Mouse (Mus musculus) midbrain, postnatal 0 days (tissue): Measurements from ENCODE around the gene Cds1. TPM values are rescaled to one million over a fixed set of nuclear protein-coding genes. Genes with fewer than 3 reads are reported as not detected.

Experiments
- ATAC-seq: fragments of 200-750 bp; cut with Nextera tagmentation; 2 replicates; pipeline ENCODE4 v1.8.0; 2017; ENCODE audit warnings: moderate number of reproducible peaks, mild to moderate bottlenecking, moderate TSS enrichment, moderate library complexity; ENCODE audit not compliant: low FRiP score
- DNase-seq: peaks from one replicate; pipeline ENCODE4 v3.0.0-alpha.2; 2015; ENCODE audit warnings: low spot score
- H3K27ac ChIP-seq: fragments of 300-500 bp; sonication (generic); 2 replicates; pipeline ENCODE4 v1.5.1; 2014; ENCODE audit warnings: low read depth, mild to moderate bottlenecking, low read length, mixed read lengths
- H3K27me3 ChIP-seq: fragments of 300-500 bp; sonication (generic); 2 replicates; pipeline ENCODE4 v1.6.1; 2014; ENCODE audit warnings: low read length, control low read depth, mixed read lengths; ENCODE audit not compliant: insufficient read depth
- H3K36me3 ChIP-seq: fragments of 300-500 bp; sonication (generic); 2 replicates; pipeline ENCODE4 v1.6.1; 2014; ENCODE audit warnings: low read length, control low read depth, mixed read lengths; ENCODE audit not compliant: insufficient read depth
- H3K4me1 ChIP-seq: fragments of 300-500 bp; sonication (generic); 2 replicates; pipeline ENCODE4 v1.6.1; 2014; ENCODE audit warnings: mild to moderate bottlenecking, control low read depth, antibody characterized with exemption, low read length, mixed read lengths; ENCODE audit not compliant: insufficient read depth
- H3K4me2 ChIP-seq: fragments of 300-500 bp; sonication (generic); 2 replicates; pipeline ENCODE4 v1.6.1; 2014; ENCODE audit warnings: low read depth, mild to moderate bottlenecking, low read length, mixed read lengths; ENCODE audit not compliant: poor library complexity, severe bottlenecking
- H3K4me3 ChIP-seq: fragments of 300-500 bp; sonication (generic); 2 replicates; pipeline ENCODE4 v1.5.1; 2014; ENCODE audit warnings: low read depth, mild to moderate bottlenecking, low read length, moderate library complexity
- H3K9ac ChIP-seq: fragments of 300-500 bp; sonication (generic); replicated peaks from 2 replicates; pipeline ENCODE4 v1.6.1; 2014; ENCODE audit warnings: mild to moderate bottlenecking, low read length, moderate library complexity, mixed read lengths; ENCODE audit not compliant: poor library complexity, severe bottlenecking
- H3K9me3 ChIP-seq: fragments of 300-500 bp; sonication (generic); 2 replicates; pipeline ENCODE4 v1.6.1; 2016; ENCODE audit warnings: low read length, control low read depth
- CTCF ChIP-seq: IDR thresholded peaks from 2 replicates; pipeline ENCODE4 v1.5.1; 2016; ENCODE audit warnings: antibody characterized with exemption, mild to moderate bottlenecking
- WGBS: fragments of 180-500 bp; shearing (Covaris S2); extraction: QIAGEN DNeasy Blood & Tissue Kit; methylation state at CpG from one replicate; pipeline ENCODE4 v1.1.7; 2014; 5-methylcytosine and 5-hydroxymethylcytosine counted together
- polyA plus RNA-seq: library from polyadenylated mRNA; unstranded; fragments of >200 nt; fragmentation: Nextera tagmentation; extraction: Ambion mirVana; gene quantifications from 2 replicates; pipeline ENCODE4 v1.2.1, GENCODE M21; 2015
- total RNA-seq: library from RNA; depleted of rRNA; stranded (reverse); fragments of >200 nt; gene quantifications from 2 replicates; pipeline ENCODE4 v1.2.3, GENCODE M21; 2014

Gene Cds1
- total and polyA plus RNA-seq, 2 experiments from 2014 or later, result 9.2 to 16.2 TPM

GRCm38 (mm10) chr5:101753680-101754079, 11.2 kb upstream of the Cds1 start:
- H3K4me2 ChIP-seq, result no peak overlapping the region
- 83% methylated on average over 1 of the region's 1 CpGs for WGBS
- H3K4me3 ChIP-seq, result no peak overlapping the region
- DNase-seq (no peak), ATAC-seq (no peak)
- no peaks in the 10 kb centered on the region for H3K27me3 ChIP-seq
- no peaks in the 10 kb centered on the region for H3K36me3 ChIP-seq
- H3K4me1 ChIP-seq, result no peaks in the 10 kb centered on the region
- H3K9ac ChIP-seq, result no peak overlapping the region
- H3K9me3 ChIP-seq, result no peaks in the 10 kb centered on the region
- no peak for TF ChIP-seq CTCF
- H3K27ac ChIP-seq, result no peak overlapping the region

- Histone ChIP-seq H3K4me1 (no peaks in the 10 kb centered on the region), H3K36me3 (no peaks in the 10 kb centered on the region), H3K4me2 (no peak overlapping the region), H3K4me3 (no peak overlapping the region), H3K9me3 (no peaks in the 10 kb centered on the region), H3K9ac (no peak overlapping the region), H3K27me3 (no peaks in the 10 kb centered on the region), H3K27ac (no peak overlapping the region)
- no peak for TF ChIP-seq CTCF
- ATAC-seq (no peak), DNase-seq (no peak)
Measured at GRCm38 (mm10) chr5:101757669-101758068, 7.3 kb upstream of the Cds1 start.

GRCm38 (mm10) chr5:101761685-101762084, 3.2 kb upstream of the Cds1 start:
- ATAC-seq (no peak), DNase-seq (no peak)
- Histone ChIP-seq H3K9ac (no peak overlapping the region), H3K36me3 (no peaks in the 10 kb centered on the region), H3K27me3 (peaks cover 15% of the 10 kb centered on the region), H3K4me2 (no peak overlapping the region), H3K4me1 (0 out of 2 replicates have a peak, but pooled peaks cover 2% of the 10 kb centered on the region), H3K9me3 (no peaks in the 10 kb centered on the region), H3K4me3 (no peak overlapping the region), H3K27ac (no peak overlapping the region)
- no peak for TF ChIP-seq CTCF
- 77% methylated on average over 4 of the region's 4 CpGs for WGBS

- H3K4me2 ChIP-seq, result no peak overlapping the region
- no peak overlapping the region for H3K4me3 ChIP-seq
- H3K9ac ChIP-seq, result no peak overlapping the region
- no peaks in the 10 kb centered on the region for H3K36me3 ChIP-seq
- 0 out of 2 replicates have a peak, but pooled peaks cover 2% of the 10 kb centered on the region for H3K4me1 ChIP-seq
- ATAC-seq, result no peak
- peaks cover 28% of the 10 kb centered on the region for H3K27me3 ChIP-seq
- H3K9me3 ChIP-seq, result no peaks in the 10 kb centered on the region
- no peak for DNase-seq
- WGBS, result 38% methylated on average over 2 of the region's 2 CpGs
- H3K27ac ChIP-seq, result no peak overlapping the region
- no peak for TF ChIP-seq CTCF
Measured at GRCm38 (mm10) chr5:101763571-101763970, 1.4 kb upstream of the Cds1 start.

GRCm38 (mm10) chr5:101765390-101765901, 516 bp downstream of the Cds1 start:
- H3K4me1 ChIP-seq, result 0 out of 2 replicates have a peak, but pooled peaks cover 2% of the 10 kb centered on the region
- DNase-seq (no peak), ATAC-seq (peak; percentile 12; the same call in 1 of the 2 replicates)
- H3K27me3 ChIP-seq, result peaks cover 33% of the 10 kb centered on the region
- H3K4me3 ChIP-seq, result peak overlapping the region; percentile 74
- peak overlapping the region; percentile 65 for H3K9ac ChIP-seq
- H3K9me3 ChIP-seq, result no peaks in the 10 kb centered on the region
- no peaks in the 10 kb centered on the region for H3K36me3 ChIP-seq
- WGBS, result 1% methylated on average over 28 of the region's 45 CpGs
- H3K27ac ChIP-seq, result no peak overlapping the region
- no peak for TF ChIP-seq CTCF
- H3K4me2 ChIP-seq, result peak overlapping the region; percentile 95

- H3K9ac ChIP-seq, result no peak overlapping the region
- peaks cover 33% of the 10 kb centered on the region for H3K27me3 ChIP-seq
- 0 out of 2 replicates have a peak, but pooled peaks cover 2% of the 10 kb centered on the region for H3K4me1 ChIP-seq
- no peak for TF ChIP-seq CTCF
- H3K4me3 ChIP-seq, result peak overlapping the region; percentile 74; the same call in 1 of the 2 replicates
- H3K36me3 ChIP-seq, result no peaks in the 10 kb centered on the region
- 47% methylated on average over 6 of the region's 6 CpGs for WGBS
- DNase-seq, result no peak
- ATAC-seq, result no peak
- H3K27ac ChIP-seq, result no peak overlapping the region
- peak overlapping the region; percentile 19; the same call in 1 of the 2 replicates for H3K4me2 ChIP-seq
- no peaks in the 10 kb centered on the region for H3K9me3 ChIP-seq
Measured at GRCm38 (mm10) chr5:101766248-101766647, 1.3 kb downstream of the Cds1 start.
